Mouse (Mus musculus) limb, embryonic 13.5 days (tissue): ENCODE measurements at regions not wholly inside any gene's neighbourhood (a gene's known extent, or its start where the extent isn't known, plus 50 kb on each side); places are given as distances from the start of the nearest gene placed in this dataset.

Experiments used
- ATAC-seq: fragments of 200-750 bp; cut with Nextera tagmentation; 2 replicates; pipeline ENCODE4 v1.8.0; 2017; ENCODE audit warnings: low read depth, moderate number of reproducible peaks, moderate TSS enrichment; ENCODE audit not compliant: low FRiP score
- H3K27ac ChIP-seq: fragments of 300-500 bp; sonication (generic); 2 replicates; pipeline ENCODE4 v1.5.1; 2015; ENCODE audit warnings: inconsistent platforms, mild to moderate bottlenecking, moderate library complexity
- H3K27me3 ChIP-seq: fragments of 300-500 bp; sonication (generic); 2 replicates; pipeline ENCODE4 v1.6.1; 2015; ENCODE audit warnings: mild to moderate bottlenecking, inconsistent platforms
- H3K36me3 ChIP-seq: fragments of 300-500 bp; sonication (generic); 2 replicates; pipeline ENCODE4 v1.6.1; 2015; ENCODE audit warnings: inconsistent platforms, mild to moderate bottlenecking, moderate library complexity
- H3K4me1 ChIP-seq: fragments of 300-500 bp; sonication (generic); 2 replicates; pipeline ENCODE4 v1.6.1; 2015; ENCODE audit warnings: inconsistent platforms
- H3K4me2 ChIP-seq: fragments of 300-500 bp; sonication (generic); replicated peaks from 2 replicates; pipeline ENCODE4 v1.6.1; 2015; ENCODE audit warnings: inconsistent platforms, mild to moderate bottlenecking, moderate library complexity
- H3K4me3 ChIP-seq: fragments of 300-500 bp; sonication (generic); 2 replicates; pipeline ENCODE4 v1.5.1; 2015; ENCODE audit warnings: moderate library complexity, mild to moderate bottlenecking, inconsistent platforms
- H3K9ac ChIP-seq: fragments of 300-500 bp; sonication (generic); 2 replicates; pipeline ENCODE4 v1.6.1; 2015; ENCODE audit warnings: mild to moderate bottlenecking, inconsistent platforms
- H3K9me3 ChIP-seq: fragments of 300-500 bp; sonication (generic); 2 replicates; pipeline ENCODE4 v1.6.1; 2016; ENCODE audit warnings: inconsistent platforms
- WGBS: fragments of 180-500 bp; shearing (Covaris S2); methylation state at CpG from one replicate; pipeline ENCODE4 v1.1.7; 2015; 5-methylcytosine and 5-hydroxymethylcytosine counted together

DNA sequence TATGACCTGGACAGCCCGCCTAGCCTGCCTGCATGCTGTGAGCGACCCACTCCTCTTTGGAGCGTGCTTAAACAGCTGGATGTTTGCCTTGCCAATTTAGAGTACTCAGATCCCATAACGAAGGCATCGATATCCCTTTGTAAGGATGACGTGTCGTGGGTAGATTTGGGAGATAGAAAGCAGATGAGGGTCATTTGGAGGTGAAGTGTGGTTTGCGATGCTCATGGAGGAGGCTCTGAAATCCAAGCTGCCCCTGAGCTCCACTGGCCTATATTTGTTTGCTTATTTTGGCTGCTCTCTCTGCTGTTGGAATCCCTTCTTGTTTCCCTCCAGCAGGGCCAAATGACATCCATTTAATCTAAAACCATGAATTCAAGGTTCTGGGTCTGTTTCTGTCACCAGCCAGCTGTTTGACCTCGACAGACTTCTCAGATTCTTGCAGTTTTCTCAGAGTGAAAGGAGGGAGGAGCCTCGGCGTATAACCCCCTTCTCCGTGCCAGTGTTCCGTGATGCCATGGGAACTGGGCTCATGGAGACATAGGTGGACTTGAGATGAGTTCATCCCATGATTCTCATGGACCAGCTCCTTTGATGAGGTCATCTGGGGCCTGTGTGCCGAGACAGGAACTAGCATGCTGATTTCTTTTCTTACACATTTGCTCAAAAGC, 144.7 kb upstream of the Mki67 start:
- no peaks in the 10 kb centered on the region for H3K9me3 ChIP-seq
- H3K27me3 ChIP-seq, result no peaks in the 10 kb centered on the region; the same call in 1 of the 2 replicates
- H3K27ac ChIP-seq, result peak overlapping the region; percentile 65; the same call in 1 of the 2 replicates
- no peaks in the 10 kb centered on the region for H3K36me3 ChIP-seq
- H3K4me2 ChIP-seq, result no peak overlapping the region
- H3K4me3 ChIP-seq, result no peak overlapping the region
- peaks cover 53% of the 10 kb centered on the region for H3K4me1 ChIP-seq
- H3K9ac ChIP-seq, result no peak overlapping the region
- ATAC-seq, result peak; percentile 43
- 32% methylated on average over 14 of the region's 14 CpGs for WGBS

DNA sequence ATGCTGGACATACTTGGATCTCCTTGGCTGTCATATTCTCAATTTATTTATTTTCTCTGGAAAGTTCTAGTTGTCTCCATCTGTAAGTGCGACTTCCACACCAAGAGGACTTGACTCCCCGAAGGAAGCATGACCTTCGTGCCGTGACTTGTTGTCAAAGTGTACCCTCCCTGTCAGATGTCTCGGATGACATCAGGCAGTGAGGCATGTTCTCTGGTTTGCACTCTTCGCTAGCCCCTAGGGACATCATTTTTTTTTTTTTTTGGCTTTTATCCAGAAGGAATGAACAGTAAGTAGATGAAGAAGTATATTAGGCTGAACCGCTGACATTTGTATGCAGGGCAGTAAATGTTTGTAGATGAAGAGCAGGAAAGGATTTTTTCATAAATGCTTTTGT, 145.2 kb upstream of the Mki67 start:
- no peak for ATAC-seq
- H3K4me1 ChIP-seq, result peaks cover 53% of the 10 kb centered on the region
- H3K9me3 ChIP-seq, result no peaks in the 10 kb centered on the region
- H3K4me3 ChIP-seq, result no peak overlapping the region
- 48% methylated on average over 7 of the region's 7 CpGs for WGBS
- H3K36me3 ChIP-seq, result no peaks in the 10 kb centered on the region
- no peak overlapping the region for H3K4me2 ChIP-seq
- peak overlapping the region; percentile 75; the same call in 1 of the 2 replicates for H3K27ac ChIP-seq
- no peak overlapping the region for H3K9ac ChIP-seq
- H3K27me3 ChIP-seq, result no peaks in the 10 kb centered on the region; the same call in 1 of the 2 replicates

DNA sequence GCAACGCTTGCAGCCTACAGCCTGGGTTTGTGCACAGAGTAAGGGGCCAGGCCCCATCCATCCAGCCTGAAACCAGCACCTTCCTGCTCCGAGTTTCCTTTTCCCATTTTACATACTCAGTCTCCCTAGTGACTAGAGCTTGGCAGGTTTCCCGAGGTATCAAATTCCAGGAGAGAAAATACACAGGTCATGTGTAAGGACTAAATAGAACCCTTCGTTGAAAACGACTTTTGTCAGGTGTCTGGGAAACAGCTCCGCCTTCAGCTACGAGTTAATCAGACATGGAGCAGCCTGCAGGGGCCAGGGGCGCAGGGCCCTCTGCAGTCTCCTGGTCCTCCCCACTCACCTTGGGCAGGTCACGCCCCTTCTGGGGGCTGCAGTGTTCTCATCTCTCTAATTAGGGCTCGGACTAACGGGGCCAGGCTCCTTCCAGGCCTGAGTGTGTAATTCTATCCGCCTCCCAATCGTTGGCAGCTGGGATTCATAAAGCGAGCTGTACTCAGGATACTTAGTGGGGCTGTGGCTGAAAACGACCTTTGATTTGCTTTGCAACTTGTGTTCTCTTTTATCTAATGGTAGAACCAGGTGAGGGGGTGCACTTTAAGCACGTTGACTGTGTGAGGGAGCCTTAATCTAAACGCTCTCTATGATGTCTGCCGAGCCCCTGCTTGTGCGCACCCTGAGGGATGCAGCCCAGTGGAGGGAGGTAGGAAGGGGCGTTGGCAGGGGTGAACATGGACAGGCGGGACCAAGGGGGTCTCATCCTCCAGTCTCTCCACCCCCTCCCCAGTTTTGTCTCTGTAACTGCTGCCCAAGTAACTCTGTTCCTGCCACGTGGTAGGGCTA, 147.6 kb upstream of the Mki67 start:
- Histone ChIP-seq H3K4me1 (peaks cover 53% of the 10 kb centered on the region), H3K9ac (no peak overlapping the region), H3K4me3 (no peak overlapping the region), H3K9me3 (no peaks in the 10 kb centered on the region), H3K27me3 (no peaks in the 10 kb centered on the region; the same call in 1 of the 2 replicates), H3K36me3 (no peaks in the 10 kb centered on the region), H3K27ac (peak overlapping the region; percentile 92), H3K4me2 (peak overlapping the region; percentile 55)
- WGBS, result 7% methylated on average over 22 of the region's 22 CpGs
- ATAC-seq, result peak; percentile 73

DNA sequence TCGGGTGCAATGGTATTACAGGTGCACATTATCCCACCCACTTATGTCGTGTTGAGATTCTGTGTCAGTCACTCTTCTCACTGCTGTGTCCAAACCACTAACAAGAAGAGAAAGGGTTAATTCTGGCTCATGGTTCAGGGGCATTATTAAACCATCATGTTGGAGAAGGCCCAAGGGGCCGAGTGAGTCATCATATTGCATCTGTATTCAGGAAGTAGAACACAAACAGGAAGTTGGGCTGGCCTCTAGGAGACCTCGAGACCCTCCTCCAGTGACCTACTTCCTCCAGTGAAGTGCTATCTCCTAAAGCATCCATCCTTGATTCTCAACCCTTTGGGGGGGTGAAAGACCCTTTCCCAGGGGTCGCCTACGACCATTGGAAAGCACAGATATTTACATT, 154.8 kb upstream of the Mki67 start:
- Histone ChIP-seq H3K4me2 (no peak overlapping the region), H3K36me3 (no peaks in the 10 kb centered on the region), H3K9me3 (no peaks in the 10 kb centered on the region), H3K4me3 (no peak overlapping the region), H3K27ac (no peak overlapping the region), H3K4me1 (no peaks in the 10 kb centered on the region), H3K27me3 (no peaks in the 10 kb centered on the region), H3K9ac (no peak overlapping the region)
- ATAC-seq, result no peak
- 71% methylated on average over 6 of the region's 6 CpGs for WGBS

DNA sequence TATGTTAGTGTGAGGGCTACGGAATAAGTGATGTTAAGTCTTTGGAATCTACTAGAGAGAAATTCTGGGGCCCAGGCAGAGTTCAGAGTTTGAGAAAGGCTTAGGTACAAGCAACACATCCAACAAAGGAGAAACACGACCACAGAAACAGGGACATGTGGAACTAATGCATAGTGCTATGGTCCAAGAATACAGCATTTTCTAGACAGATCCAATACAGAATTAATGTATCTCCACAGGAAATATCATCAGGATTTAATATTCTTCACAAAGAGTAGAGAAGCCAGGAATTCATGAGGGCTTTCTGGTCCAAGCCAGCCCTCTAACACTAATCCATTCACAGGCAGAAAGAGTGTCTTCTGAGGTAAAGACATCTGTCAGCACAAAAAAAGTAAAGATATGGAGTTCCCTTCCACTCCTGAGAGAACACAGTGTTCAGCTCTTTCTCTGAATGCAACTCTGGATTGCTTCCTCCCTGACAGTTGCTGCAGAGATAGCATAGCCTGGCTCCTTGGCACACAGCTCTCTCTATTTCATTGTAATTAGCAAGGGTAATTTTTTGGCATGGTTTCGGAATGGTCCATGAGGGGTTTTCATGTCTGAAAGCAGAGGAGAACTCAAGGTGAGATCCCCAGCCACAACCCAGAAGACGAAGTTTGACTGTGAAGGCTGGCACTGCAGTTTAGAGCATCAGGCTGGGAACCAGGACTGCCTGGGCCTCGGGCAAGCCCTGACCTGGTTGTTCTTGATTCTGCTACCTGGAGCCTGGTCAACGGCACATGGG, 161.1 kb upstream of the Mki67 start:
- Histone ChIP-seq H3K27ac (0 out of 2 replicates have a peak overlapping the region, but pooled peaks have one; percentile 11), H3K4me2 (no peak overlapping the region), H3K9me3 (no peaks in the 10 kb centered on the region), H3K9ac (no peak overlapping the region), H3K4me3 (no peak overlapping the region), H3K36me3 (no peaks in the 10 kb centered on the region), H3K4me1 (0 out of 2 replicates have a peak, but pooled peaks cover 12% of the 10 kb centered on the region), H3K27me3 (no peaks in the 10 kb centered on the region)
- no peak for ATAC-seq
- 81% methylated on average over 6 of the region's 6 CpGs for WGBS

DNA sequence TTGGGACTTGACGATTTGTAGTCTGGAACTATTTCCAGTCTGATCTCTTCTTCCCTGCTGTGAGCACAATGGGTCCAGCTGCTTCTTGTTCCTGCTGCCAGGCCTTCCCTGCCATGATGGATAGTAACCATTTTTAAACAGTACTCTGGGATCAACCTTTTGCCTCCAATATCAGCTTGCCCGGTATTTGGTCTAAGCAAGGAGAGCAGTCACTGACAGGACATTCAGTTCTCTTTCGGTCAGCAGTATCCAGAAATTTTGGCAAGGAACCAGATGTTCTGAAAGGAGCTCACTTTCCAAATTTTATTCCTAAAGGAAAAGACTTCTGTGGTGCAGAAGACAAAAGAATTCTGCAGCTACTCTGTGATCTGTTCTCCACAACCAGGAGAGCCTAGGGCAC, 162.6 kb upstream of the Mki67 start:
- no peak overlapping the region for H3K27ac ChIP-seq
- no peaks in the 10 kb centered on the region for H3K9me3 ChIP-seq
- no peak for ATAC-seq
- H3K4me1 ChIP-seq, result 0 out of 2 replicates have a peak, but pooled peaks cover 12% of the 10 kb centered on the region
- H3K4me2 ChIP-seq, result no peak overlapping the region
- no peak overlapping the region for H3K9ac ChIP-seq
- WGBS, result 58% methylated on average over 3 of the region's 3 CpGs
- H3K4me3 ChIP-seq, result no peak overlapping the region
- H3K27me3 ChIP-seq, result no peaks in the 10 kb centered on the region
- H3K36me3 ChIP-seq, result no peaks in the 10 kb centered on the region

DNA sequence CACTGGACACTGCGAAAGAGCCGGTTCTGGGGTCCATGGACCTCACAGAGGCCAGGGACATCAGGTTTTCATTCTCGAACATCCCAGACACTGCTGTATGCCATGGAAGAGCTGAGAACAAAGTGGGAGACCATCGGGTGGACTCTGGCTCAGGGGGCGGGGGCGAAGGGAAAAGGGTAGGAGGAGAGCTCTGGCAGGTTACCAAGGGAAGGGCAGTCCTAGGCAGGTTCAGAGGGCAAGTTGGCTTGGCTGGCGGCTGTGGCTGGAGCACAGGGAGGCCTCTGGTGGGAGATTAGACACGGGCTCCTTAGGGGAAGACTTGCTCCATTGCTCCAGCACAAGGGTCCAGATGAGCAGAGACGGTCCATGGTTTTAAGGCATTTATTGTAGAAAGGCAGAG, 164.3 kb upstream of the Mki67 start:
- Histone ChIP-seq H3K27ac (no peak overlapping the region), H3K9ac (no peak overlapping the region), H3K9me3 (no peaks in the 10 kb centered on the region), H3K4me3 (no peak overlapping the region), H3K36me3 (no peaks in the 10 kb centered on the region), H3K27me3 (no peaks in the 10 kb centered on the region), H3K4me1 (0 out of 2 replicates have a peak, but pooled peaks cover 12% of the 10 kb centered on the region), H3K4me2 (no peak overlapping the region)
- ATAC-seq, result no peak
- WGBS, result 96% methylated on average over 9 of the region's 9 CpGs

DNA sequence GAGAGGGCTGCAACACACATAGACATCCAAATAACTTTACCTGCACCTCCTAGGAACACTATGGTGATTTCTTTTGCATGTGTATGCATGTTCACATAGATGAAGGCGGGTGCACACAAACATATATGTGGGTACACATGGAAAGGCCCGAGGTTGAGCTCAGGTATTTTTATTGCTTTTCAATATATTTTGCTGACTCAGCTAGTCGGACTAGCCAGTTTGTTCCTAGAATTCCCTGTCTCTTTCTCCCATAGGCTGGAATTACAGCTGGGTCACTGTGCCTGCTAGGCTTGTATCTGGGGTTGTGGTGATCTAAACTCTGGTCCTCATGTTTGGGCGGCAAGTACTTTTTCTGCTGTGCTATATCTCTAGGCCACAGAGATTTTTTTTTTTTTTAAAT, 166.1 kb upstream of the Mki67 start:
- WGBS, result 91% methylated on average over 4 of the region's 4 CpGs
- Histone ChIP-seq H3K4me3 (no peak overlapping the region), H3K4me2 (no peak overlapping the region), H3K9ac (no peak overlapping the region), H3K9me3 (no peaks in the 10 kb centered on the region), H3K36me3 (no peaks in the 10 kb centered on the region), H3K27me3 (no peaks in the 10 kb centered on the region; the same call in 1 of the 2 replicates), H3K27ac (no peak overlapping the region), H3K4me1 (0 out of 2 replicates have a peak, but pooled peaks cover 7% of the 10 kb centered on the region)
- ATAC-seq, result no peak

DNA sequence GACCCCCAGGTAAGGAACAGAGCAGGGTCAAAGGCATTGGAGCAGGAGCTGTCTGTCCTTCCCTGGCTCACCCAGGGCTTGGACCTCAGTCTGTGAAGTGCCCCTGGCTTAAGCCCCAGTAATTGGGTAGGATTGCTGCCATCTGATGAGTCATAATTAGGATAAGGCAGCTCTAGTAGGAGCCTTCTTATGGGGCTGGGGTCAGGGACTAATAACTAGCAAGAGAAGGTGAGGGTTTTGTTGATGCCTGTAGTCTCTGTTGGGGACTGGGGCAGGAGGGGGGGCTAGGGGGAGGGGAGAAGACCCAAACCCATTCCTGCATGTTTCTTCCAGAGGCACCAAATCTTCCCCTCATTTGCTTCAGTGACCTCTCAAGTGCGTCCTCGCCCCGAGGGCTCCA, 172.4 kb upstream of the Mki67 start:
- Histone ChIP-seq H3K9ac (peak overlapping the region; percentile 43), H3K4me2 (peak overlapping the region; percentile 46), H3K4me1 (peaks cover 21% of the 10 kb centered on the region), H3K36me3 (no peaks in the 10 kb centered on the region), H3K9me3 (peaks cover 4% of the 10 kb centered on the region), H3K27ac (no peak overlapping the region), H3K4me3 (no peak overlapping the region), H3K27me3 (no peaks in the 10 kb centered on the region; the same call in 1 of the 2 replicates)
- ATAC-seq, result no peak; the same call in 1 of the 2 replicates
- WGBS, result 13% methylated on average over 3 of the region's 3 CpGs

DNA sequence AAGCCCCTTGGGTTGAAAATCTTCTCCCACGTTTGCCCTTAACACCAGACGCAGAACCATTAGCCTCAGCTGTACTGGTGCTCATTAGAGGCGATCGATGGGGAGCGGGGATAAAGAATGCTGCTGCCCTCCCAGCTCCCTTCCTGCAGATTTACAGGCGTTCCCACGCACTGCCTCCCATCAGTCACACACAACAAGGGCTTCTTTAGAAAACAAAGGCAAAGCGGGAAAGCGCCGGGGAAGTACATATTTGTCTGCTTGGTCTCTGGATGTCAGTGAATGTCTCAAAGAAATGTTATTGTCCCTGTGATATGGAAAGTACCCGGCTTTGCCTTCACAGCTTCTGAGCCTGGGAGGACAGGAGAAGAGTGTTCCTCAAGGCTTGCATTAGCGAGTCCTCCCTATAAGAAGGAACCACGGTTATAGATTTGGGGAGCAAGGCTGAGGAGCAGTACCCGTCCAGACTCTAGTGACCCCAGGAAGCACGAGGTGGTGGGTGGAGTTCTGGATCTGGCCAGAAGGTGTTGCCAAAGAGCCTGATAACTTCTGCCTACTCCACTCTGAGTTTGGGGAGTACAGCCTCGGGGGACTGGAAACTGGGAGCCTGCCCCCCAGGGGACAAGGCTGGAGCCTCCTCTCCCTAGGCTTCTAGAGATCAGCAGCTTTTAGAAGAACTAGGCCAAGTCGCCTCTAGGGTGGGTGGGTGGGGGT, 173.0 kb upstream of the Mki67 start:
- H3K4me1 ChIP-seq, result peaks cover 21% of the 10 kb centered on the region
- peak overlapping the region; percentile 43 for H3K9ac ChIP-seq
- peak overlapping the region; percentile 46 for H3K4me2 ChIP-seq
- WGBS, result 9% methylated on average over 17 of the region's 17 CpGs
- no peaks in the 10 kb centered on the region; the same call in 1 of the 2 replicates for H3K27me3 ChIP-seq
- peak; percentile 64 for ATAC-seq
- H3K4me3 ChIP-seq, result no peak overlapping the region
- H3K36me3 ChIP-seq, result no peaks in the 10 kb centered on the region
- H3K9me3 ChIP-seq, result peaks cover 4% of the 10 kb centered on the region
- H3K27ac ChIP-seq, result no peak overlapping the region

DNA sequence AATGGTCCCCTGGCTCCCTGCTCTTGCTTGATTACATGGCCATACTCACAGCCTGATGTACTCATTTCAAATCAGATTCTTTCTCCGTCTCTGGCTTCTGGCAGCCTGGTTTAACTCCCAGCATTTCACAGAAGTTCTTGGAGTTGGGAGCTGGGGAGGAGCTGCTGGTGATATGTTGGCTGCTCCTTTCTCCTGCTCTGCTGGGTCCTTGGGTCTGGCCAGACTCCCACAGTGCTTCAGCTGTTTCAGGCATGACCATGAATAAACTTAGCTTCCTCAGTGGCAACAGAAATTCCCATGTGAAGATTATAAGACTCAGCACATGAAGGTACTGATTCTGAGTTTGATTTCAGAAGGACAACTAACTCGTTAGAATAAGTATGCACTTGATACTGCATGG, 182.7 kb upstream of the Mki67 start:
- Histone ChIP-seq H3K36me3 (no peaks in the 10 kb centered on the region), H3K4me1 (peaks cover 33% of the 10 kb centered on the region), H3K9me3 (no peaks in the 10 kb centered on the region), H3K4me2 (no peak overlapping the region), H3K9ac (no peak overlapping the region), H3K4me3 (no peak overlapping the region), H3K27ac (no peak overlapping the region), H3K27me3 (no peaks in the 10 kb centered on the region)
- WGBS, result 66% methylated on average over 2 of the region's 2 CpGs
- no peak for ATAC-seq
